Mouse (Mus musculus): ENCODE data around the gene Gm10188. TPM values are rescaled to one million over a fixed set of nuclear protein-coding genes. Genes with fewer than 3 reads are reported as not detected.

Gene Gm10188
- polyA plus RNA-seq, 1 experiment from 2014 or later, result 0.96 TPM

GRCm38 (mm10) chr1:132193806-132194205 lies 35.8 kb downstream of the Gm10188 start:
- peaks cover 81% of the 10 kb centered on the region for H3K4me1 ChIP-seq
- H3K36me3 ChIP-seq, result peaks cover 5% of the 10 kb centered on the region; the same call in 1 of the 2 replicates
- peak overlapping the region; percentile 81 for H3K4me2 ChIP-seq (replicated peaks)
- no peaks in the 10 kb centered on the region for H3K9me3 ChIP-seq
- 76% methylated on average over 3 of the region's 3 CpGs for WGBS
- peak overlapping the region; percentile 96 for H3K4me3 ChIP-seq
- peaks cover 1% of the 10 kb centered on the region; the same call in 1 of the 2 replicates for H3K27me3 ChIP-seq
- H3K9ac ChIP-seq (replicated peaks), result peak overlapping the region; percentile 100; the same call in 1 of the 2 replicates
- H3K27ac ChIP-seq (replicated peaks), result peak overlapping the region; percentile 100
- ATAC-seq (ENCODE audit: low FRiP score, low read depth), result no peak

- peak; percentile 31 for ATAC-seq (ENCODE audit: low FRiP score, low read depth)
- peak overlapping the region; percentile 96 for H3K4me3 ChIP-seq
- peaks cover 2% of the 10 kb centered on the region; the same call in 1 of the 2 replicates for H3K36me3 ChIP-seq
- WGBS, result 1% methylated on average over 16 of the region's 16 CpGs
- H3K9ac ChIP-seq (replicated peaks), result peak overlapping the region; percentile 100
- peak overlapping the region; percentile 81 for H3K4me2 ChIP-seq (replicated peaks)
- H3K27ac ChIP-seq (replicated peaks), result peak overlapping the region; percentile 100
- H3K27me3 ChIP-seq, result peaks cover 17% of the 10 kb centered on the region
- H3K4me1 ChIP-seq, result peaks cover 71% of the 10 kb centered on the region
- no peaks in the 10 kb centered on the region for H3K9me3 ChIP-seq
Measured at GRCm38 (mm10) chr1:132191786-132192680, 37.5 kb downstream of the Gm10188 start.

- H3K4me3 ChIP-seq, result peak within 1 kb of the TSS; percentile 96
- peaks cover 2% of the 10 kb centered on the region; the same call in 1 of the 2 replicates for H3K36me3 ChIP-seq
- WGBS, result under 1% methylated on average over 34 of the region's 34 CpGs
- peaks cover 21% of the 10 kb centered on the region for H3K27me3 ChIP-seq
- H3K9me3 ChIP-seq, result no peaks in the 10 kb centered on the region
- H3K9ac ChIP-seq (replicated peaks), result peak within 1 kb of the TSS; percentile 100
- no peak for ATAC-seq (ENCODE audit: low FRiP score, low read depth)
- H3K4me2 ChIP-seq (replicated peaks), result peak within 1 kb of the TSS; percentile 81
- peaks cover 63% of the 10 kb centered on the region for H3K4me1 ChIP-seq
- peak within 1 kb of the TSS; percentile 100 for H3K27ac ChIP-seq (replicated peaks)
Measured at GRCm38 (mm10) chr1:132191093-132191785, 38.3 kb downstream of the Gm10188 start, which contains the start of the genes Lemd1 and AC124108.1. Lemd1 (plus strand) TSS chr1:132191431. AC124108.1 (plus strand) TSS chr1:132191457.

GRCm38 (mm10) chr1:132190621-132191092 lies 38.9 kb downstream of the Gm10188 start:
- H3K27ac ChIP-seq (replicated peaks), result peak overlapping the region; percentile 100
- H3K36me3 ChIP-seq, result peaks cover 2% of the 10 kb centered on the region; the same call in 1 of the 2 replicates
- WGBS, result under 1% methylated on average over 62 of the region's 62 CpGs
- peaks cover 57% of the 10 kb centered on the region for H3K4me1 ChIP-seq
- H3K4me2 ChIP-seq (replicated peaks), result peak overlapping the region; percentile 81
- peak overlapping the region; percentile 100 for H3K9ac ChIP-seq (replicated peaks)
- peak; percentile 20; the same call in 1 of the 2 replicates for ATAC-seq (ENCODE audit: low FRiP score, low read depth)
- peak overlapping the region; percentile 96 for H3K4me3 ChIP-seq
- no peaks in the 10 kb centered on the region for H3K9me3 ChIP-seq
- peaks cover 21% of the 10 kb centered on the region for H3K27me3 ChIP-seq

GRCm38 (mm10) chr1:132190040-132190513 lies 39.5 kb downstream of the Gm10188 start:
- peaks cover 51% of the 10 kb centered on the region for H3K4me1 ChIP-seq
- peak overlapping the region; percentile 81 for H3K4me2 ChIP-seq (replicated peaks)
- 1% methylated on average over 37 of the region's 50 CpGs for WGBS
- no peaks in the 10 kb centered on the region for H3K9me3 ChIP-seq
- H3K27ac ChIP-seq (replicated peaks), result peak overlapping the region; percentile 100
- H3K27me3 ChIP-seq, result peaks cover 21% of the 10 kb centered on the region
- ATAC-seq (ENCODE audit: low FRiP score, low read depth), result peak; percentile 89
- peak overlapping the region; percentile 96 for H3K4me3 ChIP-seq
- peaks cover 2% of the 10 kb centered on the region; the same call in 1 of the 2 replicates for H3K36me3 ChIP-seq
- H3K9ac ChIP-seq (replicated peaks), result peak overlapping the region; percentile 100

GRCm38 (mm10) chr1:132189231-132189630 lies 40.3 kb downstream of the Gm10188 start:
- H3K4me1 ChIP-seq, result peaks cover 43% of the 10 kb centered on the region
- H3K9ac ChIP-seq (replicated peaks), result peak overlapping the region; percentile 100; the same call in 1 of the 2 replicates
- H3K4me2 ChIP-seq (replicated peaks), result peak overlapping the region; percentile 81
- peaks cover 21% of the 10 kb centered on the region for H3K27me3 ChIP-seq
- no peak for ATAC-seq (ENCODE audit: low FRiP score, low read depth)
- 39% methylated on average over 4 of the region's 4 CpGs for WGBS
- no peaks in the 10 kb centered on the region for H3K9me3 ChIP-seq
- no peak overlapping the region for H3K4me3 ChIP-seq
- H3K36me3 ChIP-seq, result no peaks in the 10 kb centered on the region
- H3K27ac ChIP-seq (replicated peaks), result peak overlapping the region; percentile 100

GRCm38 (mm10) chr1:132188442-132189066 lies 41.0 kb downstream of the Gm10188 start:
- Histone ChIP-seq H3K4me2 (replicated peaks) (no peak overlapping the region), H3K4me1 (peaks cover 36% of the 10 kb centered on the region), H3K9me3 (no peaks in the 10 kb centered on the region), H3K27ac (replicated peaks) (0 out of 2 replicates have a peak overlapping the region, but pooled peaks have one; percentile 100), H3K36me3 (no peaks in the 10 kb centered on the region), H3K27me3 (peaks cover 21% of the 10 kb centered on the region), H3K4me3 (no peak overlapping the region), H3K9ac (replicated peaks) (no peak overlapping the region; the same call in 1 of the 2 replicates)
- no peak for ATAC-seq (ENCODE audit: low FRiP score, low read depth)
- 48% methylated on average over 9 of the region's 9 CpGs for WGBS

GRCm38 (mm10) chr1:132186303-132186702 lies 43.3 kb downstream of the Gm10188 start:
- Histone ChIP-seq H3K27ac (replicated peaks) (no peak overlapping the region), H3K27me3 (peaks cover 21% of the 10 kb centered on the region), H3K9ac (replicated peaks) (no peak overlapping the region), H3K4me3 (no peak overlapping the region), H3K36me3 (no peaks in the 10 kb centered on the region), H3K4me2 (replicated peaks) (no peak overlapping the region), H3K4me1 (peaks cover 22% of the 10 kb centered on the region), H3K9me3 (no peaks in the 10 kb centered on the region)
- 83% methylated on average over 4 of the region's 4 CpGs for WGBS
- no peak for ATAC-seq (ENCODE audit: low FRiP score, low read depth)

MicroRNAs within 50 kb of the gene (microRNA counts, 519-probe panel; counts per million panel counts)
- microRNA mmu-miR-135b, result 7,336 counts per million, percentile 82 among the panel's probes with 10 or more counts

Small RNA genes within 50 kb of the gene (microRNA-seq; reads per million reads assigned to microRNA genes)
- gene Mir135b, result 10,233 reads per million, percentile 95 among the genes with 10 or more reads in this experiment

Other genes starting within 250 kb of the Gm10188 start
- 18.9 and 19.9 TPM in 2 replicates for gene Elk4, start 222.2 kb downstream of the Gm10188 start, polyA plus RNA-seq (2016; fragmentation: Nextera tagmentation; extraction: Ambion mirVana)
- gene Mfsd4a, start 161.7 kb downstream of the Gm10188 start, polyA plus RNA-seq (2016; fragmentation: Nextera tagmentation; extraction: Ambion mirVana), result 16.5 and 18.8 TPM in 2 replicates
- gene Cdk18, start 90.1 kb downstream of the Gm10188 start, polyA plus RNA-seq (2016; fragmentation: Nextera tagmentation; extraction: Ambion mirVana), result 0.56 and 1.6 TPM in 2 replicates
- gene Lemd1, start 38.3 kb downstream of the Gm10188 start, polyA plus RNA-seq (2016; fragmentation: Nextera tagmentation; extraction: Ambion mirVana), result 13.4 and 15.6 TPM in 2 replicates
- gene AC124108.1, start 38.3 kb downstream of the Gm10188 start, polyA plus RNA-seq (2016; fragmentation: Nextera tagmentation; extraction: Ambion mirVana), result 6.1 and 7.9 TPM in 2 replicates
- 5.2 and 5.4 TPM in 2 replicates for gene Klhdc8a, start 68.9 kb upstream of the Gm10188 start, polyA plus RNA-seq (2016; fragmentation: Nextera tagmentation; extraction: Ambion mirVana)
- gene Nuak2, start 86.4 kb upstream of the Gm10188 start, polyA plus RNA-seq (2016; fragmentation: Nextera tagmentation; extraction: Ambion mirVana), result 94.9 and 101 TPM in 2 replicates
- 35.4 and 36.8 TPM in 2 replicates for gene Tmcc2, start 161.5 kb upstream of the Gm10188 start, polyA plus RNA-seq (2016; fragmentation: Nextera tagmentation; extraction: Ambion mirVana)
- 17.6 and 17.9 TPM in 2 replicates for gene Dstyk, start 187.8 kb upstream of the Gm10188 start, polyA plus RNA-seq (2016; fragmentation: Nextera tagmentation; extraction: Ambion mirVana)
- gene Rbbp5, start 247.6 kb upstream of the Gm10188 start, polyA plus RNA-seq (2016; fragmentation: Nextera tagmentation; extraction: Ambion mirVana), result 61.4 and 62.0 TPM in 2 replicates